Mouse (Mus musculus): ENCODE data around the gene Tmem167. TPM values are rescaled to one million over a fixed set of nuclear protein-coding genes. Genes with fewer than 3 reads are reported as not detected.
"Not testable (repeated sequence)": the region's sequence is repeated elsewhere in the genome, so short reads cannot be mapped to it uniquely, and the experiment has no call there.

Tmem167 gene
- 42.7 and 44.3 TPM in 2 replicates for polyA plus RNA-seq (2015; fragmentation: Nextera tagmentation; extraction: Ambion mirVana)

GRCm38 (mm10) chr13:90088962-90089824 lies at the start of gene Tmem167, which contains the start of gene Xrcc4:
Tmem167 (plus strand) TSS chr13:90089123.
Xrcc4 (minus strand) TSS chr13:90089608.
- ATAC-seq = peak; percentile 100
- 3% methylated on average over 41 of the region's 41 CpGs for WGBS
- Histone ChIP-seq H3K27ac (ENCODE audit: low read length) (peak within 1 kb of the TSS; percentile 90), H3K4me3 (ENCODE audit: low read depth, low read length) (peak within 1 kb of the TSS; percentile 97), H3K27me3 (ENCODE audit: control insufficient read depth, insufficient read depth, low read depth, low read length) (no peaks in the 10 kb centered on the region), H3K4me2 (ENCODE audit: low read length) (peak within 1 kb of the TSS; percentile 90), H3K9me3 (replicated peaks; ENCODE audit: control insufficient read depth, low read length, poor library complexity, severe bottlenecking) (no peaks in the 10 kb centered on the region), H3K4me1 (ENCODE audit: control insufficient read depth, insufficient read depth, low read length) (peaks cover 9% of the 10 kb centered on the region), H3K9ac (ENCODE audit: low read depth, low read length) (peak within 1 kb of the TSS; percentile 93), H3K36me3 (ENCODE audit: control insufficient read depth, insufficient read depth, low read length) (no peaks in the 10 kb centered on the region)

GRCm38 (mm10) chr13:90039613-90040012 lies 49.3 kb upstream of the Tmem167 start:
- H3K27ac ChIP-seq (ENCODE audit: low read length) = no peak overlapping the region
- ATAC-seq = no peak
- H3K4me3 ChIP-seq (ENCODE audit: low read depth, low read length) = no peak overlapping the region
- no peak overlapping the region for H3K9ac ChIP-seq (ENCODE audit: low read depth, low read length)
- no peaks in the 10 kb centered on the region for H3K36me3 ChIP-seq (ENCODE audit: control insufficient read depth, insufficient read depth, low read length)
- no peak overlapping the region for H3K4me2 ChIP-seq (ENCODE audit: low read length)
- H3K4me1 ChIP-seq (ENCODE audit: control insufficient read depth, insufficient read depth, low read length) = no peaks in the 10 kb centered on the region
- 7% methylated on average over 2 of the region's 2 CpGs for WGBS
- H3K9me3 ChIP-seq (replicated peaks; ENCODE audit: control insufficient read depth, low read length, poor library complexity, severe bottlenecking) = no peaks in the 10 kb centered on the region
- H3K27me3 ChIP-seq (ENCODE audit: control insufficient read depth, insufficient read depth, low read depth, low read length) = no peaks in the 10 kb centered on the region

DNA sequence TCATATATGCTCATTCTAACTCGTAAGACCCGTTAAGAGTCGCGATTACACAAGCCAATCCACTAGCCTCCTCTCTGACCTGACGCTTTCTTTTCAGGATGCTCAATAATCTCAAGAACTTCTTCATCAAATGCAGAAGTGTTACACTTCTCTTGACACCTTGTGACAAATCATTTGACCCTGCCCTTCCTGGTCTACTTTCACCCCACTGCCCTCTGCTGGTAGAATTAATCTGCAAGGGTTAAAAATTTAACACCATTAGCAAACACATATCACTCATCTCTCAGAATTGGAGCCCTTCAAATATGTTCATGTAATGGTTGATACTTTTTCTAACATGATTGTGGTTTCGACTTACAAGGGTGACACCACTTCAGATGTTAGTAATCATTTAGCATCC lies 37.2 kb upstream of the Tmem167 start:
- Histone ChIP-seq H3K27me3 (ENCODE audit: control insufficient read depth, insufficient read depth, low read depth, low read length) (no peaks in the 10 kb centered on the region), H3K4me3 (ENCODE audit: low read depth, low read length) (no peak overlapping the region), H3K4me2 (ENCODE audit: low read length) (no peak overlapping the region), H3K4me1 (ENCODE audit: control insufficient read depth, insufficient read depth, low read length) (no peaks in the 10 kb centered on the region), H3K9me3 (replicated peaks; ENCODE audit: control insufficient read depth, low read length, poor library complexity, severe bottlenecking) (no peaks in the 10 kb centered on the region), H3K36me3 (ENCODE audit: control insufficient read depth, insufficient read depth, low read length) (no peaks in the 10 kb centered on the region), H3K27ac (ENCODE audit: low read length) (no peak overlapping the region), H3K9ac (ENCODE audit: low read depth, low read length) (no peak overlapping the region)
- 78% methylated on average over 6 of the region's 6 CpGs for WGBS
- no peak for ATAC-seq

GRCm38 (mm10) chr13:90052408-90052807 lies 36.5 kb upstream of the Tmem167 start:
- H3K36me3 ChIP-seq (ENCODE audit: control insufficient read depth, insufficient read depth, low read length) = no peaks in the 10 kb centered on the region
- H3K4me3 ChIP-seq (ENCODE audit: low read depth, low read length) = no peak overlapping the region
- no peak for ATAC-seq
- 72% methylated on average over 3 of the region's 3 CpGs for WGBS
- no peak overlapping the region for H3K27ac ChIP-seq (ENCODE audit: low read length)
- H3K27me3 ChIP-seq (ENCODE audit: control insufficient read depth, insufficient read depth, low read depth, low read length) = no peaks in the 10 kb centered on the region
- no peaks in the 10 kb centered on the region for H3K4me1 ChIP-seq (ENCODE audit: control insufficient read depth, insufficient read depth, low read length)
- H3K4me2 ChIP-seq (ENCODE audit: low read length) = no peak overlapping the region
- no peaks in the 10 kb centered on the region for H3K9me3 ChIP-seq (replicated peaks; ENCODE audit: control insufficient read depth, low read length, poor library complexity, severe bottlenecking)
- H3K9ac ChIP-seq (ENCODE audit: low read depth, low read length) = no peak overlapping the region

DNA sequence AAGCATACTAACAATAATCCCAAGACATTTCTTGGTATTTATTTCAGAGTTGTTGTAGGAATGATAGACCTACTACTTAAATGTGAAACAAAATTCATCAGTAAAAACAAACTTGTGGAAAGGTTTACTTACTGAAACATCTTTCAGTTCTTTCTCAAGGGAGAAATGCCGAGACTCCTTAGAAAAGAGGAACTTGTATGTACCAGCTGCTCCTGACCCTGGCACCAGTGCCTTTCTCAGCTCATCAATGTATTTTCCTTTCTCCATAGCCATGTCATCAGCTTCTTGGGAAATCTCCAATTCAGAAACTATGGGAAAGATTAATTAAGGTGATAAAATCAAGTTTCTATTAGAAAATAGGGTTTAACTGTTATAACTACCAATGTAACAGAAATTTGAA lies 27.0 kb upstream of the Tmem167 start:
- Histone ChIP-seq H3K27ac (ENCODE audit: low read length) (no peak overlapping the region), H3K9ac (ENCODE audit: low read depth, low read length) (no peak overlapping the region), H3K4me3 (ENCODE audit: low read depth, low read length) (no peak overlapping the region), H3K9me3 (replicated peaks; ENCODE audit: control insufficient read depth, low read length, poor library complexity, severe bottlenecking) (no peaks in the 10 kb centered on the region), H3K4me1 (ENCODE audit: control insufficient read depth, insufficient read depth, low read length) (no peaks in the 10 kb centered on the region), H3K36me3 (ENCODE audit: control insufficient read depth, insufficient read depth, low read length) (no peaks in the 10 kb centered on the region), H3K27me3 (ENCODE audit: control insufficient read depth, insufficient read depth, low read depth, low read length) (no peaks in the 10 kb centered on the region), H3K4me2 (ENCODE audit: low read length) (no peak overlapping the region)
- WGBS = 89% methylated on average over 1 of the region's 1 CpGs
- ATAC-seq = no peak

DNA sequence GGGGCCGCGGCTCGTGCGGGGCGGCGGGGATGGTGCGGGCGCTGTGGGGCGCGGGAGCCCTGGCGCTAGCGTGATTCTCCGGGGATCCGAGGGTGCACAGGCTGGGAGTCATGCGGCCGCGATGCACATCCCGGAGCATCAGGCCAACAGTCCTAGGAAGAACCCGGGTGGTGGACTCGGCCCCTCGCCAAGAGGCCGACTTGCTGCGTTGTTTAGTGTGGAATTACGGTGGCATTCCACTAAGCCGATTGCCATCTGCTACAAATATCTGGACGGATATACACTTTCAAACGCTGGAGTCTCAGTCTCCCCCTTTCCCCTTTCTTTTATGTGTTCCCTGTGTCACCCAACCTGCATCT lies 881 bp downstream of the Tmem167 start:
- H3K4me3 ChIP-seq (ENCODE audit: low read depth, low read length) = peak overlapping the region; percentile 97
- under 1% methylated on average over 26 of the region's 27 CpGs for WGBS
- no peaks in the 10 kb centered on the region for H3K9me3 ChIP-seq (replicated peaks; ENCODE audit: control insufficient read depth, low read length, poor library complexity, severe bottlenecking)
- no peaks in the 10 kb centered on the region for H3K27me3 ChIP-seq (ENCODE audit: control insufficient read depth, insufficient read depth, low read depth, low read length)
- no peaks in the 10 kb centered on the region for H3K36me3 ChIP-seq (ENCODE audit: control insufficient read depth, insufficient read depth, low read length)
- ATAC-seq = peak; percentile 78
- peaks cover 9% of the 10 kb centered on the region for H3K4me1 ChIP-seq (ENCODE audit: control insufficient read depth, insufficient read depth, low read length)
- peak overlapping the region; percentile 93 for H3K9ac ChIP-seq (ENCODE audit: low read depth, low read length)
- H3K4me2 ChIP-seq (ENCODE audit: low read length) = peak overlapping the region; percentile 83
- H3K27ac ChIP-seq (ENCODE audit: low read length) = peak overlapping the region; percentile 90

DNA sequence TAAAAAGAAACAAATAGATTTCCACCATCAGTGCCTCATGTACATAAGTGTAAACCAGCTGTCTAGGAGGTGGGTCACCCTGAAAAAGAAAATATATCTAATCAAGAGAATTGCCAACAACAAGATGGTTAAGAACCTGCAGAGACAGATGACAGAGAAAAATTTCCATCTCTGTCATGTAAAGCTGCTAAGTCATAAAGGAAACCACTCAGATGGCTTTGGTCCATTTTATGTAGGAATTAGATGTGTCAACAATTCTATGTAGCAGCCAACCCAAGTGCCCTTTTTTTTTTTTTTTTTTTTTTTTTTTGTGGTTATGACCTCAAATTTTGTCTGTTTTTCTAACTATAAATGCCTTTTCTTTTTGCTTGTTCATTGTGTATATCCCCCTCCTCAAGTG lies 12.6 kb downstream of the Tmem167 start:
- H3K27me3 ChIP-seq (ENCODE audit: control insufficient read depth, insufficient read depth, low read depth, low read length) = no peaks in the 10 kb centered on the region
- H3K4me2 ChIP-seq (ENCODE audit: low read length) = no peak overlapping the region
- ATAC-seq = no peak

GRCm38 (mm10) chr13:90106139-90106538 lies 17.2 kb downstream of the Tmem167 start:
- no peak overlapping the region for H3K4me3 ChIP-seq (ENCODE audit: low read depth, low read length)

More for the DNA sequence above, 12.6 kb downstream of the Tmem167 start:
- H3K4me1 ChIP-seq (ENCODE audit: control insufficient read depth, insufficient read depth, low read length) = no peaks in the 10 kb centered on the region
- no peaks in the 10 kb centered on the region for H3K9me3 ChIP-seq (replicated peaks; ENCODE audit: control insufficient read depth, low read length, poor library complexity, severe bottlenecking)
- peaks cover 8% of the 10 kb centered on the region; the same call in 1 of the 2 replicates for H3K36me3 ChIP-seq (ENCODE audit: control insufficient read depth, insufficient read depth, low read length)
- H3K27ac ChIP-seq (ENCODE audit: low read length) = no peak overlapping the region
- H3K9ac ChIP-seq (ENCODE audit: low read depth, low read length) = no peak overlapping the region
- H3K4me3 ChIP-seq (ENCODE audit: low read depth, low read length) = no peak overlapping the region

DNA sequence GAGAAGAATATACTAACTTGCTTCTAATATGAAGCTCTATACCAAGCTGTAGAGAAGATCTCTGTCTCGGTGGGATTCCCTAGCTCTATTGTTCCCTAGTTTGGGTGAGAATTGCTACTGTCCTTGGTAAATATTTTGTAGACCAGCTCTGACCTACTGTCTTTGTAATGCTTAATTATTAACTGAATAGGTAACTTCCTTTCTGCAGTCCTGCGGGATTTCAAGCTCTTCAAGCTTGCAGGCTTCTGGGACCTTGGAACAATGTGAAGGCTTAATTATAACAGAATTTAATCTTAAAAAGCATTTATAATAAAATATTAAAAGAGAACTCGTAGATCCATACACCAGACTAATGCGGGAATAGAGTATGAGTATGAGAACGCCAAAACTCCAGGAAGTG lies 19.8 kb downstream of the Tmem167 start:
- not testable (repeated sequence) for H3K9me3 ChIP-seq (replicated peaks; ENCODE audit: control insufficient read depth, low read length, poor library complexity, severe bottlenecking); H3K9ac ChIP-seq (ENCODE audit: low read depth, low read length); H3K27ac ChIP-seq (ENCODE audit: low read length); H3K36me3 ChIP-seq (ENCODE audit: control insufficient read depth, insufficient read depth, low read length); H3K4me3 ChIP-seq (ENCODE audit: low read depth, low read length); H3K27me3 ChIP-seq (ENCODE audit: control insufficient read depth, insufficient read depth, low read depth, low read length); H3K4me2 ChIP-seq (ENCODE audit: low read length); H3K4me1 ChIP-seq (ENCODE audit: control insufficient read depth, insufficient read depth, low read length); ATAC-seq
- 98% methylated on average over 5 of the region's 5 CpGs for WGBS

More at GRCm38 (mm10) chr13:90106139-90106538, 17.2 kb downstream of the Tmem167 start:
- Histone ChIP-seq H3K9me3 (replicated peaks; ENCODE audit: control insufficient read depth, low read length, poor library complexity, severe bottlenecking) (no peaks in the 10 kb centered on the region), H3K36me3 (ENCODE audit: control insufficient read depth, insufficient read depth, low read length) (peaks cover 11% of the 10 kb centered on the region; the same call in 1 of the 2 replicates), H3K4me2 (ENCODE audit: low read length) (no peak overlapping the region), H3K27ac (ENCODE audit: low read length) (no peak overlapping the region), H3K4me1 (ENCODE audit: control insufficient read depth, insufficient read depth, low read length) (no peaks in the 10 kb centered on the region), H3K9ac (ENCODE audit: low read depth, low read length) (no peak overlapping the region), H3K27me3 (ENCODE audit: control insufficient read depth, insufficient read depth, low read depth, low read length) (no peaks in the 10 kb centered on the region)
- 96% methylated on average over 7 of the region's 7 CpGs for WGBS
- no peak for ATAC-seq
